Mouse (Mus musculus): ENCODE data around the gene Pxdc1. TPM values are rescaled to one million over a fixed set of nuclear protein-coding genes. Genes with fewer than 3 reads are reported as not detected.
A peak's percentile ranks its signal among the peaks of the same experiment; 100 is the strongest.

Gene Pxdc1
- polyA plus RNA-seq (2016; fragmentation: Nextera tagmentation; extraction: Ambion mirVana): 4.1 and 6.6 TPM in 2 replicates

DNA sequence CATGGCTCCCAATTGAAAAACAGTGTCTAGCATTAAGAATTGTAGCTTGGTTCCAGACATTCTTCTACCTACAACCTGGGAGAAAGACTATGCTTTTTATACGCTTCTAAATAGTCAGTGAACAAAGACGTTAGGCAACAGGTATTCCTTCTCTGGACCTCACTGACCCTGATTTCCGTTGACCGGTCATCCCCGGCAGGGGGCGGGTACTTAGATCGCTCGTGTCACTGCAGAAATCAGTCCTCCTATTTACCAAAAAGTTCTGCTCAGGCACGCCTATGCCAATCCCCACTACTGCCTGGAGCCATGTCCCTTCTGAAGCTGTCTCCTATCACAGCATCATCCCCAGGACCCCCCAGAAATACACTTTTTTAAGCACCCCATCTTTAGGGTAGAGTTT is at the start of gene Pxdc1:
TSS of gene Pxdc1 (minus strand) at position 96 of the 400 bp plus-strand sequence.
- H3K36me3 ChIP-seq: no peaks in the 10 kb centered on the region
- H3K27ac ChIP-seq (replicated peaks): peak within 1 kb of the TSS; percentile 86
- H3K9me3 ChIP-seq (replicated peaks): no peaks in the 10 kb centered on the region
- WGBS: 0% methylated on average over 9 of the region's 9 CpGs
- H3K4me3 ChIP-seq: peak within 1 kb of the TSS; percentile 69
- peak; percentile 65 for DNase-seq (ENCODE audit: low spot score)
- H3K27me3 ChIP-seq (ENCODE audit: low read depth, poor library complexity, severe bottlenecking): peaks cover 78% of the 10 kb centered on the region
- peaks cover 41% of the 10 kb centered on the region for H3K4me1 ChIP-seq

DNA sequence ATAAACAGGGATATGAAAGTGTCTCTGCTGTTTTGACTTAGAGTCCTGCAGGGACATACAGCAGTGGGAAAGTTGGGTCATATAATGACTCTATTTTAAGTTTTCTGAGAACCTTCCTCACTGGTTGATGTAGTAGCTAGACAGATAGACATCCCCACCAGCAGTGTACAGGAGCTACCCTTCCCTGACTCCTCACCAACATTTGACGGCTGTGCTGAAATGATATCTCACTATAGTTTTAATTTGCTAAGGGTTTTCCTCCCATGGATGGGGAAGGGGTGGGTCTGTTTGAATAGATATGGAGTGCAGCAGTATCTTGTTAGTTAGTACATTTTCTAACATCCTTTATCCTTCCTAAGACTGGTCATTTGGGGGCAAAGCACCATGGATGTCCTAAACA is 47.3 kb upstream of the Pxdc1 start:
- H3K4me1 ChIP-seq: peaks cover 25% of the 10 kb centered on the region
- 89% methylated on average over 1 of the region's 1 CpGs for WGBS
- no peak overlapping the region for H3K4me3 ChIP-seq
- H3K9me3 ChIP-seq (replicated peaks): no peaks in the 10 kb centered on the region
- H3K36me3 ChIP-seq: no peaks in the 10 kb centered on the region
- no peaks in the 10 kb centered on the region for H3K27me3 ChIP-seq (ENCODE audit: low read depth, poor library complexity, severe bottlenecking)
- H3K27ac ChIP-seq (replicated peaks): no peak overlapping the region
- DNase-seq (ENCODE audit: low spot score): no peak

DNA sequence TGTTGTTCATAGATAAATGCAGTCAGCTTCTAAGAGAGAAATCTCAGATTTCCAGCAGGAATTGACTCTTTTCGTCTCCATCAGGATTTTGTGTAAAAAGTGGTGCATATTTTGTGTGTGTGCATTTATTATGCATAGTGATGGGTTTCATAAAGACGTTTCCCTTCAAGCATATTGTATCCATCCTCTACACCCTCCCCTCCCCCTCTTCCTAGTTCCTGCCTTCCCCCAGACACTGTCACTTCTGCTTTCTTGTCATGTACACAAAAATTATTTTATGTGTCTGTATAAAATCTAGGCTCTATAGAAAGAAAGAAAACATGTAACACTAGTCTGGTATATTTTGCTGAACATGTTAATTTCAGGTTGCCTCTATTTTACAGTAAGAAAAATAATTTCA is 46.8 kb upstream of the Pxdc1 start:
- no peak for DNase-seq (ENCODE audit: low spot score)
- no peak overlapping the region for H3K4me3 ChIP-seq
- peaks cover 21% of the 10 kb centered on the region for H3K4me1 ChIP-seq
- no peaks in the 10 kb centered on the region for H3K9me3 ChIP-seq (replicated peaks)
- H3K27ac ChIP-seq (replicated peaks): no peak overlapping the region
- no peaks in the 10 kb centered on the region for H3K36me3 ChIP-seq
- H3K27me3 ChIP-seq (ENCODE audit: low read depth, poor library complexity, severe bottlenecking): no peaks in the 10 kb centered on the region
- WGBS: 85% methylated on average over 2 of the region's 2 CpGs

DNA sequence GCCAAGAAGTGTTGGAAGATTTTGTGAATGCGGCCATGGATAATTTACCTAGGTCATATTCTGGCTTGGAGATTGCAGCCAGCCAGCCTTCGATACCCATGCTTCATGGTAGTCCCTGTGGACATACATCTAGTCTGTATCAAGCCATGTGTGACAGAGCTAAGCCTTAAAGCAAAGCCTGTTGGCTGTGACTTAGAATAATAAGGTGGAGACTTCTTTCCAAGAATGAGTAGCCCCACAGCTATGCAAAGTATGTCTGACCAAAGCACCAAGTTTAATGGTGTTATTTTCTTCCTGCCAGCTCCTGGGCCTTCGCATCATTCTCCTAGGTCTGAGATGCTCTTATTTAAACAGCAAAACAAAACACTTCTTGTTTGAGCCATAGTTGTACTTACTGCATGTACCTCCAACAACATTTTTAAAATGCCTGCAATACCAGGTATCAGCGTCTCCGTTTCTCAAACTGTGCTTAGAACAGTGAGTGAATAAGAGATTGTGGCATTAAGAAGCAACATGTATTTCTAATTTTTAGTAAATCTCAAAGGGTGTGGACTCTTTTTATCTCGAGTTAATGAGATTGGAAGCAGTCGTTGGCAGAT is 43.5 kb upstream of the Pxdc1 start:
- WGBS: 86% methylated on average over 7 of the region's 7 CpGs
- DNase-seq (ENCODE audit: low spot score): no peak
- Histone ChIP-seq H3K4me3 (no peak overlapping the region), H3K9me3 (replicated peaks) (no peaks in the 10 kb centered on the region), H3K36me3 (no peaks in the 10 kb centered on the region), H3K27me3 (ENCODE audit: low read depth, poor library complexity, severe bottlenecking) (no peaks in the 10 kb centered on the region), H3K4me1 (peaks cover 14% of the 10 kb centered on the region), H3K27ac (replicated peaks) (no peak overlapping the region)

DNA sequence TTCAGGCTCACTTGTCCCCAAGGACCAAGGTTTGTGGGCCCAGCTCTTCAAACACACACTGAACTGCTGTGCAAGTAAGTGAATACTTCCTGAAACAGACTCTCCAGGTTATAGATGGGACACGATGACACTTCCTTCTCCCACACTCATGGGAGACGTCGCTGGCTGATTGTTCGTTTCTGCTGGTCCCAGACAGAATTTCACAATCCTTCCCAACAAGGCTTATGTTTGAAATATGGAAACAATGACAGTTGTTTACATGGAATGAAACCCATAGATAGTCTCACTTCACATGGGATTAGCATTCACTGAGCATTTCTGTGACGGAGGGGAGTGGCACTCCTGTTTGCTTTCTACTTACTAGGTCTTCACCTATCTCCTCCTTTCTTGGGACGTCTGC is 39.8 kb upstream of the Pxdc1 start:
- WGBS: 83% methylated on average over 6 of the region's 6 CpGs
- no peaks in the 10 kb centered on the region for H3K27me3 ChIP-seq (ENCODE audit: low read depth, poor library complexity, severe bottlenecking)
- no peak overlapping the region for H3K27ac ChIP-seq (replicated peaks)

DNA sequence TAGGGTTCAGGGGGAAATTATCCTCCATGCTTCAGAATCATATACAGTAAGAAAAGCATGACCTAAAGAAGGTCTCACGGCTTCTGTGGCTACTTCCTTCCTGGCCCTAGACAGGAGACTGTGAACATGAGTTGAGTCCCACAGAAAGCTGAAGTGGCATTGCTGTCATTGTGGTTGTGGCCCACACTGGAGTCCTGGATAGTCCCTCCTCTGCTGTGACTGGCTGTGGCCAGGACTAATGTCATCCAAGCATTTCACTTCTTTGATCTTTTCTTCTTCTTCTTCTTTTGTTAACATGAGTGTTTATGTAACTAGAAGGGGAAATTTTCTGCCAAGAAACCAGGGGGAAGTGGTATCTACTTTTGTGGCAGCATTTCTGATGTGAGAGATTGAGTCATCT is 37.8 kb upstream of the Pxdc1 start:
- H3K4me1 ChIP-seq: peaks cover 5% of the 10 kb centered on the region; the same call in 1 of the 2 replicates
- no peaks in the 10 kb centered on the region for H3K9me3 ChIP-seq (replicated peaks)
- no peaks in the 10 kb centered on the region for H3K27me3 ChIP-seq (ENCODE audit: low read depth, poor library complexity, severe bottlenecking)
- no peak for DNase-seq (ENCODE audit: low spot score)
- WGBS: 79% methylated on average over 1 of the region's 1 CpGs
- no peak overlapping the region for H3K4me3 ChIP-seq
- no peaks in the 10 kb centered on the region for H3K36me3 ChIP-seq
- no peak overlapping the region for H3K27ac ChIP-seq (replicated peaks)

More for the DNA sequence above, 39.8 kb upstream of the Pxdc1 start:
- no peak for DNase-seq (ENCODE audit: low spot score)
- H3K4me3 ChIP-seq: no peak overlapping the region
- H3K4me1 ChIP-seq: peaks cover 14% of the 10 kb centered on the region
- H3K36me3 ChIP-seq: no peaks in the 10 kb centered on the region
- no peaks in the 10 kb centered on the region for H3K9me3 ChIP-seq (replicated peaks)

DNA sequence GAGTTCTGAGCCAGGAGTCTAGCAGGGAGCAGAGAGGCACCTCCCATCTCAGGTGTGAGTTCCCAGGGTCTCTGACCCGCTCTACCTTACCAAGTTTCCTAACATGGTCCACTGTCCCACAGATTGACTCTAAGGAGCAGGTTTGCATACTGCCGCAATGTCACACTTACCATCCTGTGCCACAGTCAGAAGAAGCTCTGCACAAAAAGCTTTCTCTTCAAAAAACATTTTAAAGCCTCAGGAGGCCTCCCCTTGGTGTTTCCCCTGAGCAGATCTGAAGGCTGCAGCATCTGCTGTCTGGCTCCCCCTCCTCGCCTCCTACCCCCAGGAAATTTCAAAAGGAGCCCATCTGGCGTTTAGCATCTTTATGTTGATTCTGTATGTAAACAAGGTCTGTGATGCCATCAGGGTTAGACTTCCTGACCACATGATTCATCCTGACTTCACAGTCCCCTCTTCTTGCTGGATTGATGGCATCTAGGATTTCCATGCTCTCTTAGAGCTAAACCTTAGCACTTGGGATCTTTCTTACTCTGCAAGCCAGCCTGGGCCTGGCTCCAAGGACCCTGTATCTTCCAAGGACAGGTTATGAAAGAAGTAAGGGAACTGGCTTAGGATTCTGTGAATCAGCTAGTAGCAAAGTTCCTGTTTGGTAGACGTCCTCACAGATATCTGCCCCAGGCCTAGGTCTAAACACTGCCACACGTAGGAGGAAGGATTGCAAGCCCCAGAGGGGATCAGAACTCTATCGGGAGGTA is 31.9 kb upstream of the Pxdc1 start:
- DNase-seq (ENCODE audit: low spot score): no peak
- Histone ChIP-seq H3K4me3 (no peak overlapping the region), H3K36me3 (no peaks in the 10 kb centered on the region), H3K27me3 (ENCODE audit: low read depth, poor library complexity, severe bottlenecking) (no peaks in the 10 kb centered on the region), H3K4me1 (no peaks in the 10 kb centered on the region), H3K9me3 (replicated peaks) (no peaks in the 10 kb centered on the region), H3K27ac (replicated peaks) (no peak overlapping the region)
- WGBS: 77% methylated on average over 7 of the region's 7 CpGs

DNA sequence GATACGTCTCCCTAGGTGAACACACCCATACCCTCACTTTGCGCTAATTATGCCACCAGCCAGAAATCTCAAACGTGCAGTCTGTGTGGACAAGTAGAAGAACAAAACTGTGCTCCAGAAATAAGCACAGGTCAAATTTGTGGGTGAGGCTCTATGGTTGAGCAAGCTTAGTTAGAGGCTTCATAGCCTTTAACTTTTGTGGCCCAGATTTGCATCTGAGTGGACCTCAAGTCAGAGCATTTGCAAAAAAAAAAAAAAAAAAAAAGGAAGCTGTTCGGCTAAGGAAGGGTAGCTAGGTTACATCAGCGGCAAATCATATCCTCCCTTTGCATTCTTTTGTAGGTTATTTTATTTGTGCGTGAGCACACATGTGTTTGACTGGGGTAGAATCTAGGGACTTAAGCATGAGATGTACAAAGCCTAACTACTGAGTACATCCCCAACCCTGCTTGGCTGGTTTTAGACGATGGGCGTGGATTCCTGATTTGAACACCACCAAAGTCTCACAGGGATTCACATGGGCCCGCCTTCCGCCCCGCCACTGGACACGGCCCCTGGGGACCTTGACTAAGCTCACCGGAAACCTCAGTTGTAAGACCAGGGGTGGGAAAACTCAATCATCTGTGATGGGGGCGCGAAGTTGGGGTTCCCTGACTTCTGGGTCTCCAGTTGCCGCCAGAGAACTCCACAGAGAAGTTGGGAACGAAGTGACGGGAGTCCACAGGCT is 30.6 kb upstream of the Pxdc1 start:
- no peaks in the 10 kb centered on the region for H3K4me1 ChIP-seq
- H3K36me3 ChIP-seq: no peaks in the 10 kb centered on the region
- no peak overlapping the region for H3K27ac ChIP-seq (replicated peaks)
- 94% methylated on average over 18 of the region's 18 CpGs for WGBS
- H3K9me3 ChIP-seq (replicated peaks): no peaks in the 10 kb centered on the region
- H3K4me3 ChIP-seq: no peak overlapping the region
- DNase-seq (ENCODE audit: low spot score): no peak
- no peaks in the 10 kb centered on the region for H3K27me3 ChIP-seq (ENCODE audit: low read depth, poor library complexity, severe bottlenecking)

DNA sequence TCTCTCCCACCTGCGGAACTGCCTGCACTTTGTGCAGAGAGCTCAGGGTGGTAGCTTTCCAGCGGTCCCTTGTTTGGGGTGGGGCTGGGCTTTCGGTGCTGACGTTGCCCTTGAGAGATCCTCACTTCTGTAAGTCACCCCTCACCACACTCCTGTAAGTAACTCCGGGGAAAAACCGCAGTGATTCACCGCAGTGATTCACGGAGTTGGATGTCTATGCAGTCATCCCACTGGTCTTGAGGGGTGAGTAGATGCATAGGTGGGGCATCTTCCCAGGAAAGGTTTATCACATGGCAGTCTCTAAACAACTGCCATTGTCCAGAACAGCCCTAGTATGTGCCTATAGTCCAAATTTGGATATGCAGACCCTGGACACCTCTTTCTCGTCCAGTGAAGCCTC is 30.0 kb upstream of the Pxdc1 start:
- no peaks in the 10 kb centered on the region for H3K27me3 ChIP-seq (ENCODE audit: low read depth, poor library complexity, severe bottlenecking)
- no peaks in the 10 kb centered on the region for H3K36me3 ChIP-seq
- 86% methylated on average over 9 of the region's 9 CpGs for WGBS
- DNase-seq (ENCODE audit: low spot score): no peak
- H3K27ac ChIP-seq (replicated peaks): no peak overlapping the region
- H3K9me3 ChIP-seq (replicated peaks): no peaks in the 10 kb centered on the region
- no peak overlapping the region for H3K4me3 ChIP-seq
- no peaks in the 10 kb centered on the region for H3K4me1 ChIP-seq

DNA sequence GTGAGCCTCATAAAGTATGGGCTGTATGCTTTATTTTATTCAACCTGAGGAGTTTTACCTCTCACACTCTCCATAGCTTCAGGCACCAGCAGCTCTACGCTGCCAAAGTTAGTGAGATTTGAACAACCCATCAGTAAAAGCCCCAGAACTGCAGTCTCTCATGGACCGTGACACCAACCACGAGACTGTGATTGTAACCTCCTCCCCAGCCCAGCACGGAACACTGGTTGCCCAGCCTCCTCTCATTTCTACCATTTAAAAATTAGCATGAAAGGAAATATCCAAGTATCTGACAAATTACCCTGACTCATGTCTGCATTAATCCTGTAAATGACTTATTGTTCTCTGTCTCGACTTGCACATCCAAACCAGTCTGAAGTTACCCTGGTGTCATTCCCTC is 23.2 kb upstream of the Pxdc1 start:
- DNase-seq (ENCODE audit: low spot score): no peak
- H3K36me3 ChIP-seq: no peaks in the 10 kb centered on the region
- peaks cover 18% of the 10 kb centered on the region; the same call in 1 of the 2 replicates for H3K27me3 ChIP-seq (ENCODE audit: low read depth, poor library complexity, severe bottlenecking)
- 67% methylated on average over 5 of the region's 5 CpGs for WGBS
- H3K4me3 ChIP-seq: no peak overlapping the region
- H3K27ac ChIP-seq (replicated peaks): peak overlapping the region; percentile 74
- H3K9me3 ChIP-seq (replicated peaks): no peaks in the 10 kb centered on the region
- peaks cover 22% of the 10 kb centered on the region for H3K4me1 ChIP-seq

DNA sequence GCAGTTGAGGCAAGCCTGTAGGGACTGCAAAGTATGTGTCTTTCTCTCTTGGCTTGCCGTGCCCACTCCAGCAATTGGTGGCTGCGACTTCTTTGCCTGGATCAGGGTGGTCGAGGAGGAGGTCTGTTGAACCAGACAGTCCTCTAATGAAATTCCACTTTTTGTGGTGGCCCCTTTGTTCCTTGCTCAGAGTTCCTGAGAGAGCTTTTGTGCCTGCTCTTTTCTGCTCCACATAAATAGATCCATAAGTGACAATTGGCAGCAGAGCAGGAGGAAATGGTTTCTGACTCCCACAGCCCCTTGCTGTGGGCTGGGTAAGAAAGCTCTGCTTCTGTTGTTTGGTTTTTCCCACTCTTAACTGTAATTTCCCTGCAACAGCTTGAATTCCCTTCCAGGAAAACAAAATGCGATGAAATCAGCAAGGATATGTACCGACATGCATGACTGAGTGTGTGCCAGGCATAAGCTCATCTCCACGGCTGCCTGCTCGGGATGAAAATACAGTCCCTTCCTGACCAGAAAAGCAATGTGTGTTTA is 22.6 kb upstream of the Pxdc1 start:
- 35% methylated on average over 7 of the region's 7 CpGs for WGBS
- Histone ChIP-seq H3K4me1 (peaks cover 28% of the 10 kb centered on the region), H3K27ac (replicated peaks) (peak overlapping the region; percentile 74), H3K9me3 (replicated peaks) (no peaks in the 10 kb centered on the region), H3K4me3 (0 out of 2 replicates have a peak overlapping the region, but pooled peaks have one; percentile 0), H3K36me3 (no peaks in the 10 kb centered on the region), H3K27me3 (ENCODE audit: low read depth, poor library complexity, severe bottlenecking) (peaks cover 24% of the 10 kb centered on the region; the same call in 1 of the 2 replicates)
- peak; percentile 50 for DNase-seq (ENCODE audit: low spot score)

DNA sequence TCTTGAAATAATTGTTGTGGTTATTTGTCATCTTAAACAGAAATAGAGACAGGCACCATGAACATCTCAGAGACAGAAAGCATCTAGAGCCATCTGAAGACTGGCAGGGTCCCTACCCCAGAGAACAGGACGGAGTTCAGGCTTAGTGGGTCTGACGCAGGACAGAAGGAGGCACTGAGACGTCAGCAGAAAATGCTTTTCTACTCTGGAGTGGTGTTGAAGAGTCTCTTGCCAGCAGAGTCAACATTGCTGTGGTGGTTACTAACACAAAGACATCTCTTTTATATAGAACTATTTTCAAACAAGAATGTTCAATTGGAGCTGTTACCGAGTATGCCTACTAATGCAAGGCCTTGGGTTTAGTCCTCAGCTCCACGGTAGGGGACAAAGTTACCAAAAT is 20.1 kb upstream of the Pxdc1 start:
- 89% methylated on average over 5 of the region's 5 CpGs for WGBS
- peaks cover 32% of the 10 kb centered on the region; the same call in 1 of the 2 replicates for H3K27me3 ChIP-seq (ENCODE audit: low read depth, poor library complexity, severe bottlenecking)
- no peak for DNase-seq (ENCODE audit: low spot score)
- no peak overlapping the region for H3K27ac ChIP-seq (replicated peaks)
- no peak overlapping the region for H3K4me3 ChIP-seq
- H3K9me3 ChIP-seq (replicated peaks): peaks cover 5% of the 10 kb centered on the region; the same call in 1 of the 2 replicates
- peaks cover 46% of the 10 kb centered on the region for H3K4me1 ChIP-seq
- no peaks in the 10 kb centered on the region for H3K36me3 ChIP-seq

Measured in midbrain, embryonic 10.5 days (tissue).